Mouse (Mus musculus) brain, embryonic 18.5 days (tissue): Measurements from ENCODE around the gene Ust.
A peak's percentile ranks its signal among the peaks of the same experiment; 100 is the strongest.

Source experiments
- DNase-seq: peaks from one replicate; pipeline ENCODE4 v3.0.0-alpha.2; 2012; ENCODE audit warnings: low read depth, low spot score

The Ust gene

DNA sequence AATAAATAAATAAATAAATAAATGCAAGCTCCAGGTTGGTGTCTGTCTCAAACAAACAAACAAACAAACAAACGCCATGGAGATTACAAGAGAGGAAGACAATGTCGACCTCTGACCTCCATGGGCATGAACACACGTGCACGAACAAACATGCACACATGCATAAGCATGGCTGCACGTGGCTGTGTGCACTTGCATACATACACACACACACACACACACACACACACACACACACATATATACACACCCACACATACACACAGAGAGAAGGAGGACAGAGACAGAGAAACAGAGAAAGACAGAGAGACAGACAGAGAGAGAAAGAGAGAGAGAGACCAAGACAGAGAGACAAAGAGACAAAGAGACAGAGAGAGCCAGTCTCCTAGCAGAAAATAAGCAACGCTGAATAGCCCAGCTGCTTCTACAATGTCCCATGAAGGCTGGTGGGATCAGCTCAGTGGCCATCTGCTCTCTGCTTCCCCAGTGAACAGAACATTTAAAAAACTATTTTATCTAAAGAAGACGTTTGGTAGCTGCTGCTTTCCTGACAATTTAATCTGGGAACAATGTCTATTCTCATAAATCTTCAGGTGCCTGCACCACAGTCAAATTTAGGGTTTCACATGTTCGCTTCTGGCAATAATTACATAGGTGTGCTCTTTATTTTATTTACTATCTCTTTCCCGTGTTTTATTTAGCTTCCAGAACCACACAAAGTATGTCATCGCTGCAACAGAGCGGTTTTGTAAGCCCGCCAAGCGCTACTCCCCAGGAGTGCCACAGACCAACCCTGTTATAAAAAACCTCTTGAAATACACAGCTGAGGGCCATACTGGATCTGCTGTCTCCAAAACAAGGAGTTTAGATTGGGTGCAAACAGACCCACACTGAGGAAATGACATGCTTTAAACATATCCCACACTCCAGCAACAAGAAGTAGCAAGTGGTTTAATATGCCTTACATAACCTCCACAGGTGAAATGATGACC, 89.5 kb downstream of the Ust start:
- DNase-seq = no peak

DNA sequence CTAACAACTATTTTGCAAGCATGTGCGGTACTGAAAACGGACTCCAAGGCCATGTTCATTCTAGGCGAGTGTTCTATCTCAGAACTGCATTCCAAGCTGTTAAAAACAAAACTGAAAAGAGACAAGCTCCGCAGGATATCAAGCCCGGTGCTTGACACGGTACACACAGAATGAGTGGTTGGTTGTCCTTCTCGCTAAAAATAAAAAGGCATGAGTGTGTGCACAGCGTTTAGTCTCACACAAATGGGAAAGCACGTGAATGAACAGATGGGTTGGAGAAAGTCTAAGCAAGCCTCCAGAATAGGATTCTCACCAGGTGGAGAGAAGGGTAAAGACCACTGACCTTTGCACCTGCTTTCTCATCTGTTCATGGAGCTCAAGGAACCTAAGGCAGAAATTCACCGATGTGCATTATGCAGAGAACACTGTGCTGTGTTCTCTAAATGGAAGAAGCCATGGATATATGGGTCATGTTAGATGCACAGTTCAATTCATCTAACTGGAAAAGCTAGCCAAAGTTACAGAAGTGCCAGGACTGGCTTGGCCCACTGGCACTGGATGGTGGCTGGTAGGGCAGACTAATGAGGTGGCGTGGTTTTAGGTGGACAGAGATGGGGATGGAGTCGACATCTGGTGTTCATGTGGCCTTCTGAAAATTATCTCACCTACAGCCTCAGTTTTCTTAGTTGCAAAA, 90.8 kb downstream of the Ust start:
- no peak for DNase-seq

DNA sequence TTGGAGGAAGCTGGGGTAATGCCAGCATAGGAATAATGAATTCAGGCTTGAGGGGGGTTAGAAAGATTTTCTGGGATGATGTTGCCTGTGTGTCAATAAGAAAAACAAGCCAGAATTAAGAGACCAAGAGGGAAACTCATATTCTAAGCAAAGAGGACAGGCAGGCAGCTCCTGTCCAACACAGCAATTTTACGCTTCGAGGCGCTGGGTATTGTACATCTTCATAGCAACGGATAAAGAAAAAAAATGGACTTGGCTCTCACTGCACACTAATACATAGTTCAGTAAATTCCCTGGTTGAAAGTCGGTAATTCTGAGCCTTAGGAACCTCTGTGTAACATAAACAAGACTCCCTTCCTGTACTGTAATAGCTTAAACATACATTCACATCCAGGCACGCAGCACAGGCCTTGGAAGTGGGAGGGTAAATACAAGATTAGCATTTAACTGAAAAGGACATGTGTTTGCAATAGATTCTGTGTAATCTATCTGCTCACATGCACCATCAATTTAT, 99.1 kb downstream of the Ust start:
- DNase-seq = no peak

DNA sequence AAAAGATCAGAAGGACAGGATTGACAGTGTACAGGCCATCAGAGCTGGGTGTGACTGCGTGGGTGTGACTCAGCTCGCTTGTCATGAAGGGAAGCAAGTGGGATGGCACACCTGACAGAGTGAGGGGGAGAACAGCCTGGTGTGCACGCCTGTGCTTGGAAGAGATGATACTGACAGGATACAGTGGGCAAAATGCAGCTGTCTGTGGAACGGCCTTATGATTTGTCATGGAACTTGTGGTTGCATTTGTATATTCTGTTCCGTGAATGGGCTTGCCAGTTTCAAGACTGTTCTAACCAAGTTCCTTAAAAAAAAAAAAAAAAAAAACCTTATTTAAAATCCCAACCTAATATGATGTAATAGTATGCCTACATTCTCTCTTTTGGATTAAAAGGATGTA, 103.2 kb downstream of the Ust start:
- no peak for DNase-seq

DNA sequence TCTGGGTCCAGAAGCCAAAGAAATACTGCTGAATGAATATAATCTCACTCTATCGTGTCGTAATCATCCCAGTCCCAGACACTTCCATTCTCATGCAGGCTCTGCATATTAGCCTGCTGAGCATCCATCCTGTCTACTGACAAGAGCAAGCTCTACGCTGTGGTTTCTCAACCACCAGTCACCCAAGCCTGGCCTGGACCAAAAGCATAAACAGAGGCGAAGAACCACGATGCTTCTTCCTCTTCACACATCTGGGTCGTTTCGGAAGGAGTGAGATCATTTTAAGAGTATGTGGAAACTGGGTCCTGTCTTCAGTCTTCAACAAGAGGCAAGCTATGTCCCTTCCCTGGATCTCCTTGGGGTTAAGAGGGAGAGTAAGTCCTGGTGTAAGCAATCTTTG, 103.6 kb downstream of the Ust start:
- DNase-seq = no peak

DNA sequence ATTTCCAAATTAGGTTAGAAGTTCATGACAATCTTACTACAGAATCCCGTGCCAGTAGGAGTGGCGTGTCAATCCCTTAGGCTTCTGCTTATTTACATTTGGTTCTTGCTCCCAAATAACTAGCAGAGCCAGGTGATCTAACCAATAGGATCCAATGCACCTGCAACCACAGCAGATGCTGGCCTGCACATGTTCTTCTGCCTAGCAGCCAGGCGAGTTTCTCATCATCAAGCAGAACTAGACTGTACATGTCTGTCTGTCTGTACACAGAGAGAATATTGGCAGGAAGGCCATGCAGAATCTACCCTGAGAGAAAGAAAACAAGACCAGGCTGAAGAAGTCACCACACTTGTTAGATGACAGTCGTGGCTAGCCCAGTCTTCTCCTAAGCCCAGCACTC, 113.5 kb downstream of the Ust start:
- DNase-seq = no peak

DNA sequence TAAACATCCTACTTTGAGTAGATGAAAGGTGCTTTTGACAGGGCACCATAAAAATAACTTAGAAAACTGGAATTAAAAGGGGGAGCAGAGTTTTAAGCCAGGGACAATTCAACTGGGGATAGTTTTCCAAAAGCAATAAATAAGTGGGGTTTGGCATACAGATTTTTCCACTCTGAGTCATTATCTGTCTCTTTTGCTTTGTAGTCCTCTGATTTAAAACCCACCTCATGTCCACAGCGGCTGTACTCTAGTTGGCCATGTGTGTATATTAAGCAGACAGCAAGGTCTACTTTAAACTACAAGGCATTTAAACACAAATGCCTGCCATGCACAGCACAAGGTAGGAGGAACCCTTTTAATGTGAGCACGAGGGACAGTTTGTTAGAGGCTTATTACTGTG, 126.4 kb downstream of the Ust start:
- no peak for DNase-seq

DNA sequence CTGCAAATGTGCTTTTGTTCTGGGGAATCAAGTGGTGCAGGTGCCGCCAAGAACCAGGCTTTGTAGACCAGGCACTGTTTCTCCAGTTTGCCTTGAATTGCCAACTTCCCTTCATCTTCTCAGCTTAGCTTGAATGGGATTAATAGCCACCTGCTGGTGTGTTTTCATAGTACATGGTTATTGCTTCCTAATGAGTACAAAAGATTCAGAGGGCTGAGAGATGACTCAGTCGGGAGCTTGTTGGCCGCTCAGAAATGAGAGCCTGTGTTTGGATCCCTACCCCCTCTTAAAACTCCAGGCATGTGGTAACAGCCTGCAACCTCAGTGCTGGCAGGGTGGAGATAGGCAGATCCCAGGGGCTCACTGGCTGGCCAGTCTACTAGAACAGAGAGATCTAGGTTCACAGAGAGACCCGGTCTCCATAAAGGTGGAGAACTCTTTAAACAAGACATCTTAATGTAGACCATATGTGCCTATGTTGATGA, 127.3 kb downstream of the Ust start:
- peak; percentile 34 for DNase-seq

DNA sequence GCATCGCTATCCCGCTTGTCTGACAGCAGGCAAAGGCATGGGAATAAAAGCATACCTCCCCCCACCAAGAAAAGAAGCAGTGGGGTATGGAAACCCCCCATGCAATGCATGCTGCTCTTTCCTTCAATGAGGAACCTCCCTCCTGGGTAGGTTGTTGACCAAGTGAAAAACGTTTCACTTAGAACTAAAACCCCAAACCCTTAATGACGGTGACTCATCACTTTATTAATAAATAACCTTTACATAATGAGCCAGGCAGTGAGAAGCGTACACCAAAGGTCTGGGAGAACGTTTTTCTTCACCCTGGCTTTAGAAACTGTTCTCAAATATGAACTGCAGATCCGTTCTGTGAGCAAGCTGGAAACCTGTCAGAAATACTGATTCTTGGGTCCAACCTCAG, 130.4 kb downstream of the Ust start:
- no peak for DNase-seq

DNA sequence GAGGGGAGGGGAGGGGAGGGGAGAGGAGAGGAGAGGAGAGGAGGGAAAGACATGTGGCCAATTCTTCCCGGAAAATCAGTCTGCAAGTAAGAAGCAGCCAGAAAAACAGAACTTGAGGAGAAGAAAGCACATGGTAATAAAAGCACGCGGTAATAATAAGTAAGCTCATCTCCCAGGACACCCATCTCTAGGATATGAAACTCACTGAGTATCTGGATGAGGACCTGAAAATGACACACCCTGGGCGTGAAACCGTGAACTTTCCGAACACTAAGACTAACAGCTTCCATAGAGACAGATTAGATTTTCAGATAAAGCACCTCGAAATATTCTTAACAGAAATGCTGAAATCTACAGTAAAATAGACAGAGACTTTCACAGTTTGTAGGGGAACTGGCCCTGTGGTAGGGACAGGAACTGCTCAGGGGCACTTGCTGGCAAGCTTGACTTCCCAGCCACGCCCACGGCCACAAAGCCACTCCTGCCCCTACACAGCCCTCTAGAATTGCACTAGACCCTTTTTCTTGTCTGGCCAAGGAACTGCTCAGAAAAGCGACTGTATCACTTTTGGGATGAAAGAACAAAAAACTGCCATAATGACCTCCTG, 148.6 kb downstream of the Ust start:
- DNase-seq = no peak

DNA sequence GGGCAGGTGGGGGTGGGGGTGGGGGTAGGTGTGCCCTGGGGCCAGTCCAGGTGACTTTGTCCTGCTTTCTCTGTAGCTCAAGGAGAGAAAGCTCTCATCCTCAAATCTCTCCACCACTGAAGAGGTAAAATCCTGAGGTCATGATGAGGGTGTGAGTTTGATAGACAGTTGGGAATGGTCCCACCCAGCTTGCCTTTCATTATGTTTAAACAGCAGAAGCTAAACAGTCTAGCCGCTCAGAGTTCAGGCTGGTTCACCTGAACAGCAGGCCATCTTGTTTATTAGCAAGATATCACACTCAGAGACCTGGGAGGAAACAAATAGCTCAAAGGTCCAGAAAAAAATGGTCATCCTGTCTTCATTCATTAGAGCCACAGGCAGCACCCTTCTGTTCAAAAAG, 152.8 kb downstream of the Ust start:
- no peak for DNase-seq

DNA sequence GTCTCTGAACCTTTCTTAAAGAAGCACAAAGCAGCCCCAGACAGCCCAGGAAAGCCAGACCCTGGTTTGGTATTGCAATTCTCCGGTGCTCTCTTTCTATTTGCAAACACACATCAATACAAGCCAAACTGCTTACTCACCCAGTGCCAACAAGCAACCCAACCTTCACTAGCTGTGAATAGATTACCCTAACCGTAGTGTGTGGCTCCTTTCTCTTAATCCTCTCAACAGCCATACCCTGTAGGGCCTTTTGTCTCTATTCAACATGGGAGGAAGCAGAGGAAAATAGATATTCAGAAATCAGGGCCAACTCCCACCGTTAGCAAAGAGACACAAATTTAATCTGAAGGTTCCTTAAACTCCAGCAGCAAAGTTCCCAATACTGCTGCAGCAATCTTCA, 154.4 kb downstream of the Ust start:
- DNase-seq = no peak

DNA sequence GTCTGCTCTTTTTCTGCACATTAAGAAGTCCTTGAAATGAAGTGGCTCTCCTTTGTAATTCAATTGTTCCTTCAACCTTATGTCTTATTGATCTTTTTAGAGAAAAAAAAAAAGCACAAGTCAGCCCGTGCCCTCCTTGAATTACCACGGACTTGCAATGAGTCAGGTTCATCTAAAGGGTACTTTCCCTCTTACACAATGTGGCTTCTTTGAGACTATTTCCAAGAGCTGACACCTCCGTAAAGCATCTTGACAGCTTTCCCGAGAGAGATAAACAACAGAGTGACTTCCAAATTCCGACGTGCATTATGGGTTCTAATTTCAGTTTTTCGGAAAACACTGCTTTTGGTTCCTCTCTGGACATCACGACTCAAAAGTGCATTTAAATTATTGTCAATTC, 155.3 kb downstream of the Ust start:
- DNase-seq = no peak

DNA sequence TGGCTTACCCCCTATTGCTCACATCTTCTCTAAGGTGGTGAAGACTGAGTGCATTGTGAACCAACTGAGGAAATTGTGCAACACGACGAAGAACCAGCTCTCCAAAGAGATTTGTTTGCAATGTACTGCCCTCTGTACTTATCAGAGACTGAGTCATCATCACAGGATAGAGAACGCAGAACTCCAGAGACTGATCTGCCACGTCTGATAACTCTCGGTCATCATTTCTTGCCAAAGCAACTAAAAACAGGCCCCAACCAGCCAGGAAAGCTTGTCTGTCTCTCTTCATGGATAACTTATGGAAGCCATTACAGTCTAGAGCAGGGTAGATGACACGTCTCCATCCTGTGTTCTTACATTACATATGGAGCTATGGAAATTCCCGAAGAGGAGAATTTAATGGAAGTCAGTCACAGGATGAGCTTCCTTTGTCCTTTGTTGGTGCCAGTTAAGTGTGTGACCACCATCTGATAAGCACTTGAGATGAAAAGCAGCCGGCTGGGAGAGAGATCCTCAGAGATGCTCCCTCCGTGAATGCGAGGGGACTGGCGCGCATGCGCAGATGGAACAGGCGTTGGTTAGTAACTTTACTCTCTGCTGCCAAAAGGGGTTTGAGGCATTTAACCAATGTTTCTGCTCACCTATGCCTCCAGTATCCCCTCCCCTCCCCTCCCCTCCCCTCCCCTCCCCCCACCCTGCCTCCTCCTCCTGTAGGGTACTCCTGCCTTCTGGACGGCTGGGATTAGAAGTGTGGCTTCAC, 160.2 kb downstream of the Ust start:
- DNase-seq = no peak

DNA sequence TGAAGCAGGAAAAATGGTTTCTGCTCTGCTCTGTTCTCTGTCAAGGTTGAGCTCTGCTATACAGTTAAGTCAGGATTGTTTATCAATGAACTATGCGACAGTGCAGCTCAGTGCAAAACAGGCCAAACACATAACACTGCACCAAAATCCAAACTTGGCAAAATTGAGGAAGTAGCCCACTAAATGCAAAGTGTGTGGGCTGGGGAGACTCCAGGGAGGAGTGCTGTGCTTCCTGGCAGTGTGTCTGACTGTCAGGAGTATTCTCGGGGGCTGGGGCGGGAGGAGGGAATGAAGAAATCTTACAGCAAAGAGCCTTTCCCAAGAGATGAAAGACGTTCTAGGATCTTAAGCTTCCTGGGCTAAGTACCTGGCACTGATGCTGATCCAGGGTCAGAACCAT, 165.1 kb downstream of the Ust start:
- no peak for DNase-seq

DNA sequence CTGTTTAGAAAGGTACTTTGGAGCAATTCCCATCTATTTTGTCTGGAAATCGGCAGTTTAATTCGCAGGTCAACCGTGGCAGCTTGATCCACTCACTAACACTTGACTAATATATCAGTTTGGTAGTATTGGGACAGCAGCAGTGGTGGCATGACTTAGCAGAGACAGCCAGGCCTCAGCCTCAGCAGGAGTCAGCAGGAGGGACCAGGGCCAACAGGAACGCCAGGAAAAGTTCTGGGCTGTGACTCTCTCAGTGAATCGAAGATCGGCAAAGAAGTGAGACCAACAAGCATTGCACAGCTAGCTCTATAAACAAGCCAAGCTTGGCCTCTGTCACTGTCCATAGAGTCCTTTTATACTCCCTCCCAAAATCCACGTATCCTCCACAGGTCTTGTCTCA, 168.0 kb downstream of the Ust start:
- no peak for DNase-seq

DNA sequence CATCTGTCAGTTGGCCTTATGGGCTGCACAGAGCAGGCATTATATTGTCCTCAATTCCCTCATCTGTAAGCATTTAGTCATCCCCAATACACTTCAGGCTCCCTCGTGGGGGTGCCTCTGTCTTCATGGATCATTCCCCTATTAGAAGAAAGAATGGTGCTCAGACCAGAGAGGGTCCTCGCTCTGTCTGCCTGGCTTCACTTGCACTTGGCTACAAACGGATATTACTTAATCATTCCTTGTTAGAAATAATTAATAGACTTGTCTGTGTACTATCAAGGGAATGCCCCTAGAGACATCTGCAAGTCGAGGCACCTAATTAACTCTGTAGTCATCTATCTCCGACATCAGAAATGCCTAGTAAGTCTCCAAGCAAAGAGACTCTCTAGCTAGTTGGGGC, 171.1 kb downstream of the Ust start:
- DNase-seq = no peak

DNA sequence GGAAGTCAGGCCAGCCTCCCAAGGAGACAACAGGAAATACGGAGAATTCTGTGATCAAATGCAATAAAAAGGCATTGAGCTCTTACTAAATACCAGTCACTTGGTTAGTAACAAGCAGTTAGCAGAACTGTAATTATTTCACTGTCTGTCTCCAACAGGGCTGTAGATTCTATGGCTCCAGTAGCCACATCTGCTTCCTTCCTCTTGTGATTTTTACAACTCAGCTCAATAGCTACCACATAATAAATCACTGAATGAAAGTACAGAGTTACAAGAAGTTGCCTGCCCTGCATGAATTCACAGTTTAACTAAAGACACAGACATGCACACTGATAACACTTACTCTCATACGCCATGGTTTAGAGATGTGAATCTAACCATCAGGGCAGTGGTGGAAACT, 176.1 kb downstream of the Ust start:
- no peak for DNase-seq

DNA sequence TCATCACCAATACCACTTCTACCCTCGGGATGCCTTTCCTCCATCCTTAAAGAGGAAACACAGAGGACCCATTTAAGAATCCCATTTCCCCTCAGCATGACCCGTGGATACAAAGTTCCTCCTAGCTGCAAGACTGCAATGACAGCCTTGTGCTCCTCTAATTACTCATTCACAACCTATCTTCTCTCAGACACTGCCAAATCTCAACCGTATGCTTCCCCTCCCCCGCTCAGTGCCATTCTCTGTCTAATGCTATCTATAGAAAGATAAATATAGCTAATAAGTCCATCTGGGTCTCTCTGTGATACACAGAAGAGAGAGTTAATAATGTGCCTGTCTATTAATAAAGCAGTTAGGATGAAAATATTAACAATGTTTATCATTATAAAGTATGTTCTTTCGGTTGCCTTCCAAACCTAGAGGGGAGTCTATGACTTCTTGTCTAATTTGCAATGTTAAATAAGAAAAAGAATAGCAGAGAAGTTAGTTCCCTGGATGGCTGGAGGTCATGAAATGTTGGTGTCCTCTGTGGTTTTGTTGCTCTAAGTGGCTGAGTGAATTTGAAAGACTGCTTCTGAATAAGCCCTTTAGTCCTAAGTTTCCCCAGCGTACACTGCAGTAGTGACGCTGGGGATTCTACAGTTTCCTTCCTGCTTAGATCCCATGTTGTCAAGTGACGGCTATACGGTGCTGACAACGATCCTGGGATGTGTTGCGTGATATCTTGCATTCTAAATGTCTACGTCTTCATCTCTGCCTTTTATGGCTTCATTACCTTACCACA, 178.8 kb downstream of the Ust start:
- DNase-seq = no peak

DNA sequence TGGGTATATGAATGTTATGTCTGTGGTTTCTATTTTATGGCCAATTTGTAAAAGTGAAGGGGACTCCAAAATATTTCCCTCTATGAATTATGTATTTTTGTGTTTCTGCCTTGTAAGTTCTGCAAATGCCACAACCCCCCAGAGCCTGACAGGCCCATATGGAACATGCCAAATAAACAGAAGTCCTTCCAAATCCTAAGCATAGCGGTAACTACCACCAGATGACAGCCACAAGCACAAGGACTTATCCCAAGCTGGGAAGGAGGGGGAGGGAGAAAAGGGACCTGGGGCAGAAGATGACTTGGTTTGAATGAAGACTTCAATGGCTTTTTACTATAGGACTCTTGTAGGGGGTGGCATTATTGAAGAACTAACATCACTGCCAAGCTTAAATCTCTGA, 182.0 kb downstream of the Ust start:
- DNase-seq = no peak

DNA sequence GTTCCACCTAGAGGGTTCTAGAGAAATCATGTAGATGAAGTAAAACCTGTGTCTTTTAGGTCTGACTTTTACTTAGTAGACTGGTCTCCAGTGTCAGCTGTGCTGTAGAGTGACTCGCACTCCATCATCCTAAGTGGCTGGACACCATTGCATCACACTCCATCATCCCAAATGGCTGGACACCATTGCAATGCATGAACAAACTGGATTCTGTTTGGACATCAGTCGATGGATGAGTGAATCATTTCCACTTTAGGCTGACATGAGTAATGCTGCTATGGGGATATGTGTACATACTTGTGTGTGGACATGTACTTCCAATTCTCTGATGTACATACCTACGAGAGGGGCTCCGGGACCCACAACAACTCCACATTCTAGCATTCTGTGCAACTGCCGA, 187.7 kb downstream of the Ust start:
- no peak for DNase-seq
